Mouse (Mus musculus) G1E (cell line): Measurements from ENCODE around the gene Ifnz.
"Not testable (repeated sequence)": the region's sequence is repeated elsewhere in the genome, so short reads cannot be mapped to it uniquely, and the experiment has no call there.

ENCODE experiments used
- CTCF ChIP-seq: IDR thresholded peaks from 2 replicates; pipeline ENCODE4 v1.5.1; 2012; ENCODE audit warnings: low read depth, low read length, inconsistent platforms, mixed read lengths
- GATA1 ChIP-seq: IDR thresholded peaks from 2 replicates; pipeline ENCODE4 v1.6.1; 2012; ENCODE audit warnings: borderline replicate concordance, low read length, inconsistent platforms, mixed read lengths
- GATA2 ChIP-seq: IDR thresholded peaks from 2 replicates; pipeline ENCODE4 v1.6.1; 2012; ENCODE audit warnings: low read depth, low read length, inconsistent platforms, borderline replicate concordance
- POLR2AphosphoS5 ChIP-seq: IDR thresholded peaks from 2 replicates; pipeline ENCODE4 v1.6.1; 2012; ENCODE audit warnings: low read depth, low read length, inconsistent platforms; ENCODE audit not compliant: insufficient replicate concordance
- TAL1 ChIP-seq: conservative IDR thresholded peaks from 2 replicates; pipeline ENCODE4 v1.6.1; 2012; ENCODE audit warnings: low read depth, low read length, inconsistent platforms, mixed read lengths

- not testable (repeated sequence) for TF ChIP-seq TAL1, CTCF, GATA1, POLR2AphosphoS5, GATA2
Measured at GRCm38 (mm10) chr4:88805231-88805630, 23.3 kb downstream of the Ifnz start, which contains the start of gene Gm13288.
